Mouse (Mus musculus): ENCODE results near the gene Tln1. TPM values are rescaled to one million over a fixed set of nuclear protein-coding genes. Genes with fewer than 3 reads are reported as not detected.

Gene Tln1
- total and polyA plus RNA-seq, 3 experiments: 22.9 to 146 (median 112) TPM

- H3K27ac ChIP-seq (ENCODE audit: control insufficient read depth, low read depth, low read length): no peak overlapping the region
- no peaks in the 10 kb centered on the region for H3K27me3 ChIP-seq (ENCODE audit: control insufficient read depth in 1 of 2, insufficient read depth in 2 of 2, low read length in 2 of 2)
- H3K79me2 ChIP-seq (ENCODE audit: control insufficient read depth, insufficient read depth, low read length, poor library complexity): no peaks in the 10 kb centered on the region
- H3K4me3 ChIP-seq (ENCODE audit: control insufficient read depth in 1 of 2, insufficient read depth in 1 of 2, low read depth in 2 of 2, low read length in 2 of 2): no peak overlapping the region
- H3K4me1 ChIP-seq (ENCODE audit: control insufficient read depth in 1 of 2, insufficient read depth in 2 of 2, low read length in 2 of 2): peaks cover 11% of the 10 kb centered on the region in 2 experiments
- H3K36me3 ChIP-seq (ENCODE audit: control insufficient read depth in 1 of 2, insufficient read depth in 2 of 2, low read length in 2 of 2): peaks cover 0 to 24% of the 10 kb centered on the region in 2 experiments; a peak in 2 of 4 replicates
- H3K9ac ChIP-seq (ENCODE audit: control insufficient read depth, low read depth, low read length, poor library complexity, severe bottlenecking): no peak overlapping the region
- no peak for DNase-seq (ENCODE audit: low read depth, low spot score)
- TF ChIP-seq POLR2AphosphoS2 (IDR thresholded peaks at IDR 0.05; ENCODE audit: low read length) (no peak), ZMIZ1 (IDR thresholded peaks at IDR 0.05; ENCODE audit: low read depth, low read length) (no peak), BHLHE40 (IDR thresholded peaks at IDR 0.05; ENCODE audit: borderline replicate concordance, low read depth, low read length) (no peak), CHD1 (IDR thresholded peaks at IDR 0.05; ENCODE audit: low read depth, low read length) (no peak), RCOR1 (IDR thresholded peaks at IDR 0.05; ENCODE audit: low read depth, low read length) (no peak), ELF1 (IDR thresholded peaks at IDR 0.05; ENCODE audit: low read depth, low read length) (no peak), TCF12 (IDR thresholded peaks at IDR 0.05; ENCODE audit: low read depth, low read length) (no peak), MXI1 (IDR thresholded peaks at IDR 0.05; ENCODE audit: low read depth, low read length) (no peak), POLR2AphosphoS5 (IDR thresholded peaks at IDR 0.05; ENCODE audit: borderline replicate concordance, low read depth, low read length) (no peak)
- no peaks in the 10 kb centered on the region for H3K9me3 ChIP-seq (replicated peaks; ENCODE audit: insufficient read depth, low read length)
Measured at GRCm38 (mm10) chr4:43593453-43593852, 31.0 kb upstream of the Tln1 start.

GRCm38 (mm10) chr4:43591961-43592360, 29.5 kb upstream of the Tln1 start:
- H3K27ac ChIP-seq (ENCODE audit: control insufficient read depth, low read depth, low read length): no peak overlapping the region
- no peaks in the 10 kb centered on the region for H3K79me2 ChIP-seq (ENCODE audit: control insufficient read depth, insufficient read depth, low read length, poor library complexity)
- H3K4me1 ChIP-seq (ENCODE audit: control insufficient read depth in 1 of 2, insufficient read depth in 2 of 2, low read length in 2 of 2): peaks cover 0 to 13% of the 10 kb centered on the region in 2 experiments; a peak in 3 of 4 replicates
- peaks cover 0 to 15% of the 10 kb centered on the region in 2 experiments; a peak in 2 of 4 replicates for H3K36me3 ChIP-seq (ENCODE audit: control insufficient read depth in 1 of 2, insufficient read depth in 2 of 2, low read length in 2 of 2)
- no peak for TF ChIP-seq NRF1 (IDR thresholded peaks at IDR 0.05; ENCODE audit: insufficient read depth, low read depth, low read length, poor library complexity, severe bottlenecking)
- no peak for TF ChIP-seq EP300 (IDR thresholded peaks at IDR 0.05; ENCODE audit: low read depth in 1 of 2, low read length in 2 of 2)
- H3K9ac ChIP-seq (ENCODE audit: control insufficient read depth, low read depth, low read length, poor library complexity, severe bottlenecking): no peak overlapping the region
- DNase-seq (ENCODE audit: low read depth, low spot score): no peak
- H3K4me3 ChIP-seq (ENCODE audit: control insufficient read depth in 1 of 2, insufficient read depth in 1 of 2, low read depth in 2 of 2, low read length in 2 of 2): no peak overlapping the region
- H3K27me3 ChIP-seq (ENCODE audit: control insufficient read depth in 1 of 2, insufficient read depth in 2 of 2, low read length in 2 of 2): no peaks in the 10 kb centered on the region
- no peaks in the 10 kb centered on the region for H3K9me3 ChIP-seq (replicated peaks; ENCODE audit: insufficient read depth, low read length)

- Histone ChIP-seq H3K27ac (ENCODE audit: control insufficient read depth, low read depth, low read length) (no peak overlapping the region), H3K4me3 (ENCODE audit: control insufficient read depth in 1 of 2, insufficient read depth in 1 of 2, low read depth in 2 of 2, low read length in 2 of 2) (no peak overlapping the region), H3K27me3 (ENCODE audit: control insufficient read depth in 1 of 2, insufficient read depth in 2 of 2, low read length in 2 of 2) (no peaks in the 10 kb centered on the region), H3K79me2 (ENCODE audit: control insufficient read depth, insufficient read depth, low read length, poor library complexity) (no peaks in the 10 kb centered on the region), H3K9me3 (replicated peaks; ENCODE audit: insufficient read depth, low read length) (no peaks in the 10 kb centered on the region), H3K36me3 (ENCODE audit: control insufficient read depth in 1 of 2, insufficient read depth in 2 of 2, low read length in 2 of 2) (peaks cover 0 to 15% of the 10 kb centered on the region in 2 experiments; a peak in 2 of 4 replicates), H3K9ac (ENCODE audit: control insufficient read depth, low read depth, low read length, poor library complexity, severe bottlenecking) (no peak overlapping the region), H3K4me1 (ENCODE audit: control insufficient read depth in 1 of 2, insufficient read depth in 2 of 2, low read length in 2 of 2) (peaks cover 0 to 13% of the 10 kb centered on the region in 2 experiments; a peak in 3 of 4 replicates)
- no peak for DNase-seq (ENCODE audit: low read depth, low spot score)
- TF ChIP-seq USF2 (IDR thresholded peaks at IDR 0.05; ENCODE audit: borderline replicate concordance in 1 of 2, insufficient read depth in 1 of 2, low read depth in 1 of 2, low read length in 2 of 2) (no peak), NRF1 (IDR thresholded peaks at IDR 0.05; ENCODE audit: insufficient read depth, low read depth, low read length, poor library complexity, severe bottlenecking) (no peak), RAD21 (IDR thresholded peaks at IDR 0.05; ENCODE audit: low read depth, low read length) (no peak), JUND (IDR thresholded peaks at IDR 0.05; ENCODE audit: low read depth, low read length) (no peak), TBP (IDR thresholded peaks at IDR 0.05; ENCODE audit: low read depth, low read length) (no peak), ZNF384 (IDR thresholded peaks at IDR 0.05; ENCODE audit: low read depth, low read length) (peak; percentile 0; the same call in 1 of the 2 replicates), GATA1 (IDR thresholded peaks at IDR 0.05; ENCODE audit: low read depth, low read length) (no peak)
Measured at GRCm38 (mm10) chr4:43591543-43591942, 29.1 kb upstream of the Tln1 start.

All from MEL (cell line).